In genomic region chr8:119911258-119911962, GRCm38 (mm10) we compare ENCODE assay signal across 7 mouse cellular contexts. TPM values are rescaled to one million over a fixed set of nuclear protein-coding genes. Genes with fewer than 3 reads are reported as not detected.
DNase-seq lines count a peak whose midpoint lies in the region; ATAC-seq and TF ChIP-seq lines count a peak whose summit lies in the region.

No protein-coding gene starts in this region.

- 3% methylated on average over 30 of the region's 30 CpGs for WGBS in lung, postnatal 0 days
- under 1% methylated on average over 30 of the region's 30 CpGs for WGBS in embryonic facial prominence, embryonic 13.5 days
- WGBS in limb, embryonic 12.5 days, result under 1% methylated on average over 30 of the region's 30 CpGs
- WGBS in stomach, embryonic 16.5 days, result under 1% methylated on average over 30 of the region's 30 CpGs

- no peaks in the 10 kb centered on the region for H3K9me3 ChIP-seq in lung, postnatal 0 days (ENCODE audit: low read length)
- no peaks in the 10 kb centered on the region for H3K9me3 ChIP-seq in embryonic facial prominence, embryonic 13.5 days
- no peaks in the 10 kb centered on the region for H3K9me3 ChIP-seq in limb, embryonic 12.5 days
- no peaks in the 10 kb centered on the region for H3K9me3 ChIP-seq in stomach, embryonic 16.5 days (replicated peaks; ENCODE audit: control insufficient read depth, low read length)

- H3K4me3 ChIP-seq in lung, postnatal 0 days (ENCODE audit: low read depth, low read length), result peak overlapping the region; percentile 73
- peak overlapping the region; percentile 81 for H3K4me3 ChIP-seq in embryonic facial prominence, embryonic 13.5 days
- peak overlapping the region; percentile 81 for H3K4me3 ChIP-seq in limb, embryonic 12.5 days (replicated peaks)
- peak overlapping the region; percentile 79 for H3K4me3 ChIP-seq in stomach, embryonic 16.5 days (replicated peaks; ENCODE audit: low read length)

- peak overlapping the region; percentile 89 for H3K27ac ChIP-seq in lung, postnatal 0 days (ENCODE audit: low read length)
- peak overlapping the region; percentile 93 for H3K27ac ChIP-seq in embryonic facial prominence, embryonic 13.5 days
- H3K27ac ChIP-seq in limb, embryonic 12.5 days, result peak overlapping the region; percentile 93
- peak overlapping the region; percentile 93 for H3K27ac ChIP-seq in stomach, embryonic 16.5 days (ENCODE audit: low read length)

- no peaks in the 10 kb centered on the region for H3K36me3 ChIP-seq in lung, postnatal 0 days (ENCODE audit: insufficient read depth, low read length)
- no peaks in the 10 kb centered on the region for H3K36me3 ChIP-seq in embryonic facial prominence, embryonic 13.5 days
- H3K36me3 ChIP-seq in limb, embryonic 12.5 days, result no peaks in the 10 kb centered on the region
- no peaks in the 10 kb centered on the region for H3K36me3 ChIP-seq in stomach, embryonic 16.5 days (ENCODE audit: control insufficient read depth, insufficient read depth, low read length)

- TF ChIP-seq CTCF in lung, postnatal 0 days (IDR thresholded peaks at IDR 0.05), result no peak

- no peak for TF ChIP-seq EP300 in lung, postnatal 0 days (IDR thresholded peaks at IDR 0.05)

- peak overlapping the region; percentile 80 for H3K4me2 ChIP-seq in lung, postnatal 0 days (replicated peaks; ENCODE audit: low read depth, low read length)
- peak overlapping the region; percentile 93 for H3K4me2 ChIP-seq in embryonic facial prominence, embryonic 13.5 days
- H3K4me2 ChIP-seq in limb, embryonic 12.5 days, result peak overlapping the region; percentile 80
- H3K4me2 ChIP-seq in stomach, embryonic 16.5 days (ENCODE audit: low read depth, low read length), result peak overlapping the region; percentile 93

- H3K9ac ChIP-seq in lung, postnatal 0 days (replicated peaks; ENCODE audit: low read depth), result peak overlapping the region; percentile 74
- peak overlapping the region; percentile 95 for H3K9ac ChIP-seq in embryonic facial prominence, embryonic 13.5 days
- H3K9ac ChIP-seq in limb, embryonic 12.5 days (replicated peaks), result peak overlapping the region; percentile 85
- peak overlapping the region; percentile 91 for H3K9ac ChIP-seq in stomach, embryonic 16.5 days (ENCODE audit: low read length)

- no peak for DNase-seq in lung, postnatal 0 days (ENCODE audit: low spot score)
- no peak for DNase-seq in lung, postnatal 25 days (ENCODE audit: low spot score)
- no peak for DNase-seq in right cerebral cortex, postnatal 25 days
- DNase-seq in c-Kit-positive CD71-positive TER-119-positive erythroid progenitor cells, embryonic 14.5 days (ENCODE audit: low spot score), result no peak

- H3K27me3 ChIP-seq in lung, postnatal 0 days (replicated peaks; ENCODE audit: insufficient read depth, low read length), result no peaks in the 10 kb centered on the region
- peaks cover 5% of the 10 kb centered on the region; the same call in 1 of the 2 replicates for H3K27me3 ChIP-seq in embryonic facial prominence, embryonic 13.5 days
- H3K27me3 ChIP-seq in limb, embryonic 12.5 days, result peaks cover 5% of the 10 kb centered on the region; the same call in 1 of the 2 replicates
- H3K27me3 ChIP-seq in stomach, embryonic 16.5 days (ENCODE audit: control insufficient read depth, insufficient read depth, low read length), result no peaks in the 10 kb centered on the region

- peak; percentile 31; the same call in 1 of the 2 replicates for ATAC-seq in lung, postnatal 0 days
- 0 out of 2 replicates have a peak, but pooled peaks have one; percentile 26 for ATAC-seq in embryonic facial prominence, embryonic 13.5 days (ENCODE audit: insufficient number of reproducible peaks, insufficient read depth, low FRiP score, low TSS enrichment, low read depth)
- ATAC-seq in limb, embryonic 12.5 days (ENCODE audit: insufficient number of reproducible peaks, insufficient read depth, low FRiP score, low TSS enrichment, low read depth), result peak; percentile 49; the same call in 1 of the 2 replicates
- ATAC-seq in stomach, embryonic 16.5 days (ENCODE audit: insufficient read depth, low FRiP score), result peak; percentile 43; the same call in 1 of the 2 replicates

- peaks cover 23% of the 10 kb centered on the region; the same call in 1 of the 2 replicates for H3K4me1 ChIP-seq in lung, postnatal 0 days (ENCODE audit: insufficient read depth, low read depth, low read length)
- H3K4me1 ChIP-seq in embryonic facial prominence, embryonic 13.5 days, result peaks cover 48% of the 10 kb centered on the region
- peaks cover 41% of the 10 kb centered on the region for H3K4me1 ChIP-seq in limb, embryonic 12.5 days (replicated peaks)
- peaks cover 45% of the 10 kb centered on the region for H3K4me1 ChIP-seq in stomach, embryonic 16.5 days (ENCODE audit: control insufficient read depth, insufficient read depth, low read length)

RNA-seq across cellular contexts. Expression of gene Gm20388, which starts 0.8 kb away (rescaled TPM):
- polyA plus RNA-seq in lung, postnatal 0 days (2015; fragmentation: Nextera tagmentation; extraction: Ambion mirVana), result not detected in 2 replicates
- 7.1 TPM in 1 of 2 replicates, not detected in the other for polyA plus RNA-seq in embryonic facial prominence, embryonic 13.5 days (2015; fragmentation: Nextera tagmentation; extraction: Ambion mirVana)
- not detected in 2 replicates for polyA plus RNA-seq in limb, embryonic 12.5 days (2016; fragmentation: Nextera tagmentation; extraction: Ambion mirVana)
- polyA plus RNA-seq in stomach, embryonic 16.5 days (2015; fragmentation: Nextera tagmentation; extraction: Ambion mirVana), result 7.4 and 11.0 TPM in 2 replicates

RNA-seq across cellular contexts. Expression of gene Usp10, which starts 1.2 kb away (rescaled TPM):
- 38.1 and 40.3 TPM in 2 replicates for polyA plus RNA-seq in lung, postnatal 0 days (2015; fragmentation: Nextera tagmentation; extraction: Ambion mirVana)
- 127 and 144 TPM in 2 replicates for polyA plus RNA-seq in embryonic facial prominence, embryonic 13.5 days (2015; fragmentation: Nextera tagmentation; extraction: Ambion mirVana)
- 153 and 168 TPM in 2 replicates for polyA plus RNA-seq in limb, embryonic 12.5 days (2016; fragmentation: Nextera tagmentation; extraction: Ambion mirVana)
- 118 and 141 TPM in 2 replicates for polyA plus RNA-seq in stomach, embryonic 16.5 days (2015; fragmentation: Nextera tagmentation; extraction: Ambion mirVana)

RNA-seq across cellular contexts. Expression of gene Klhl36, which starts 49.3 kb away (rescaled TPM):
- polyA plus RNA-seq in lung, postnatal 0 days (2015; fragmentation: Nextera tagmentation; extraction: Ambion mirVana), result 11.4 and 11.6 TPM in 2 replicates
- 8.4 and 11.6 TPM in 2 replicates for polyA plus RNA-seq in embryonic facial prominence, embryonic 13.5 days (2015; fragmentation: Nextera tagmentation; extraction: Ambion mirVana)
- polyA plus RNA-seq in limb, embryonic 12.5 days (2016; fragmentation: Nextera tagmentation; extraction: Ambion mirVana), result 8.4 and 8.7 TPM in 2 replicates
- 10.7 and 12.7 TPM in 2 replicates for polyA plus RNA-seq in stomach, embryonic 16.5 days (2015; fragmentation: Nextera tagmentation; extraction: Ambion mirVana)
